Mouse (Mus musculus) brain, embryonic 14.5 days (tissue): ENCODE measurements at regions not wholly inside any gene's neighbourhood (a gene's known extent, or its start where the extent isn't known, plus 50 kb on each side); places are given as distances from the start of the nearest gene placed in this dataset.

Source experiments
- DNase-seq: peaks from one replicate; pipeline ENCODE4 v3.0.0-alpha.2; 2011; ENCODE audit warnings: low read depth
- CTCF ChIP-seq: fragments of 200-500 bp; IDR thresholded peaks from 2 replicates; pipeline ENCODE4 v1.5.1; 2012; ENCODE audit warnings: inconsistent platforms, mild to moderate bottlenecking, moderate library complexity, borderline replicate concordance; ENCODE audit not compliant: insufficient read depth, insufficient read length; ENCODE audit errors: extremely low read depth
- POLR2A ChIP-seq: fragments of 200-500 bp; IDR thresholded peaks from 2 replicates; pipeline ENCODE4 v1.6.1; 2012; ENCODE audit warnings: mild to moderate bottlenecking, inconsistent platforms, borderline replicate concordance; ENCODE audit not compliant: poor library complexity, insufficient read depth, insufficient read length, severe bottlenecking; ENCODE audit errors: extremely low read depth

DNA sequence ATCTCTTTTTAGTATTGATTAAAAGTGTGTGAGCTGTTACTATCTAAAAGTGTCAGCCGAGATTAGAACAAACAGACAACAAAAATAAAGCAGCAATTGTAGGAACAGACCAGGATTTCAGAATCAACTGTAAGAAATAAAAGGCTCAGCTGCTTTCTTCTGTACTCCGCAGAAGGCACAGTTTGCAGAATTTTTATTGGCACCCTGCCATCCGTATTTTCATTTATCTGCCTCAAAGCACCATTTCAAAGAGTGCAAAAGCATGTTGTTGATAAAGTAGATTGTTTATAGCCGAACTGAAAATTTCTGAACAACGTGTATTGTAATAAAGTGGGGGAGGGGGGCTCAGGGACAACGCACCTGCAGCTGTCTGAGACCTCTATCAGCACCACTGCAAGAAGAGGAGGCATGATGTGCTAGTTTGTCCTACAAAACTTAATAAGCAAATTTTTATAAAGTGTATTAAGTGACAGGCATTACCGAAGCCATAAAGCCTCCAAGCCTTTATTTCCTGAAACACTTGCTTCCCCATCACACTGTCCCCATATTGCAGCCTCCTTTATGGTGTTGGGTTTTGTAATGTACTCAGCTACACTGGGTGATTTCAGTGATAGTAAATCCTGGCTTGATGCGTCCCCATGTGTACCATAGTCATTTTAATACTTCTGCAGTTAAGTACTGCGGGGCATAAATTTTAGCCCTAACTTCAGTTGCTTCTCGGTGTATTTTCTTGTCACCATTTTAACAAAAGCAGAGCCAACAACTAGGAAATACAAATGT is 457.8 kb downstream of the Hsfy2 start:
- TF ChIP-seq CTCF = no peak
- TF ChIP-seq POLR2A = no peak
- DNase-seq = peak; percentile 63

DNA sequence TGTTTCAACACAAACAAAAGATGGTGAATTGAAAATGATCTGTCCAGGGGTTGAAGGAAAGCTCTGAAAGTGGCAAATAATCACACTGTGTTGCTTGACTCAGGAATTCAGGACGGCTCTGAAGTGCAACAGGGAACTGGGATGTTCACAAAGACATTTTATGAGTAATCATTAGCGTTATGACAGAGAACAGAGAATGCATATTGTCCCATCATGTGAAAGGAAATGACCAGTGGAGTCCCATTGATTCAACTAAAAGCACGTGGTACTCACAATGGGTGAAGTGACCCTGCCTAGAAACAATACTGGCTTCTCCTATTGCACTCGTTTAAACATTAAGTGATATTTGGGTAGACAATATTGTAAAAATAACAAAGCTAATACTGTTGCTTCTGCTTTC is 466.1 kb downstream of the Hsfy2 start:
- DNase-seq = no peak
- TF ChIP-seq CTCF (no peak), POLR2A (no peak)

DNA sequence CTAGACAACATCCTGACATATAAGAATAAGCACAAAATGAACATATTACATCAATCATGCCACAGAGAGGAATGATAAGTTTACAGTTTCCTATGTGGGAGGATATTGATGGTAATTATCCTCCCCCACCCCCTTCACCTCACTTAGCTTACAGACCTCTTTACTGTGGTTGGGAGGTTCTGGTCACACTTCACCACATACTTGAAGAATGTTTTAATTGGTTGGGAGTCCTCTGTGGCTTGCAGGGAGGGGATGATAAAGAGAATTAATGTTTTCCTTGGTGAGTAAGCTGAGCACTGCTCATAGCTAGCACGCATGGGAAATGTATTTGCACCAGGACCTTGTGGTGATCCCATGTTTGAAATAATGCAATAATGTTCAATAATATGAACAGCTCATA is 468.5 kb downstream of the Hsfy2 start:
- no peak for DNase-seq
- TF ChIP-seq POLR2A = no peak
- TF ChIP-seq CTCF = no peak

DNA sequence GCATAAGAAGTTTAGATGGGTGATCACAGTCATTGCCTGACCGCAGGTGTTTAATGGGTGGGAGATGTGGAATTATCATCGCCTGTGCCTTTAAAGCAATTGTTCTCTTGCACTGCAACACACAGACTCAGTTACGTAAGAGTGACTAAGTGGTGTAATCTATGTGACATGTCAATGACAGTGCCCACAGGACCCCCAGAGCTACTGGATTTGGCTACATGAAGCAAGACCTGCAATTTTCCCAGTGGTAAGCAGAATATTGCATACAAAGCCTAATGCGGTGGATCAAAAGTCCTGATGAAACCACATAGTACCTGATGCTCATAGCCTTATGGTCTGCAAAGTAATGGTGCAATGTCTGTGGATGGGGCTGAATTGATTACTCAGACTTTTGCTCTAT is 469.2 kb downstream of the Hsfy2 start:
- TF ChIP-seq POLR2A (no peak), CTCF (no peak)
- no peak for DNase-seq

DNA sequence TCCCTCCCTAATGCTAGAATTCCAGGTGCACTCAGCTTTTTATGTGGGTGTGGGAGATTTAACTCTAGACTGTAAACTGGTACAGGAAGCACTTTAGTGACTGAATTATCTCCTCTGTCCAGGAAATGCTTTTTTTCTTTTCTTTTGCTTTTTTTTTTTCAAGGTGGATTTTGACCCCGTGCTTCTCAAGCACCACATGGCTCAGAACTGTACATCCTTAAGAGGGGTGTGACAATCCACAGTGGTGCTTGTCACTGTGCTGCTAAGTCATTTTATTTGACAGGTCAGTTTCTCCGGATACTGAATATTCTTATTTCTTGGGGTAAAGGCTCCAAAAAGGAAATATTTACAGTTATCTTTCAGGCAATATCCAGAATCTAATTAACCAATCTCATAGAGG is 472.0 kb downstream of the Hsfy2 start:
- TF ChIP-seq POLR2A (no peak), CTCF (no peak)
- no peak for DNase-seq

DNA sequence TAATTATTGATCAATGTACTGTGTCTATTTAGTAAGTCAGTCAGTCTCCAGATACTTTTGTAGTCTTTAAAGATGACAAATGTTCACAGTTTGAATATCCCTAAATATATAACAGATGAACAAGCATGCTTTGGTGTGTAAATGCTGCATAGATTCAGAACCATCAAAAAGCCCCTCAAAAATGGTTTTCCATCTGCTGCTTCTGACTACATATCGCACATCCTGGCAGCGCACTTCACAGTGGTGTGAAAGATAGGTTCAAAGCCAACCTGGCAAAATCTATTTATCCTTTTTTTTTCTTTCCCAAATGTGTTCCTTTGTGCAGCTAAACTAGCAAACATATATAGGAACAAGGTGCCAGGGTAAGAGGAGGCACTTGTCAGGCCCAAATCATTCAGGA is 472.9 kb downstream of the Hsfy2 start:
- DNase-seq = peak; percentile 64
- TF ChIP-seq CTCF (no peak), POLR2A (no peak)

DNA sequence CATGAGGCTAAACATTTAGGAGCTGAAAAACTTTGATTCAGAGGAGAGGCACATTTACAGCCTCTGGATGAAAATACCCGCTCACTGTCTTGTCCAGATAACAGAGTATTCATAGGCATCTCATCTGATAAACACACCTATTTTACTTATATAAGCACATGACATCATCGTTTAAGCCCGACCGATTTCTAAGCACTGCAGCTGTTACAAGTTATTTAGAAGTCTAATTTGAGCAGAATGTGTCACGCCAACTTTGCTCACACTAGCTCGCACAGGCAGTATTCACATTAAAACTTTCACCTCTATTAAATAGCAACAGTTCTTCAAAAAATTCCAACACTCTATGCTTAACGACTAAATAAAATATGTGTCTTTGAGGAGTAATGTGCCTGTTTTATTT is 506.3 kb downstream of the Hsfy2 start:
- peak; percentile 28 for DNase-seq
- no peak for TF ChIP-seq CTCF
- no peak for TF ChIP-seq POLR2A

DNA sequence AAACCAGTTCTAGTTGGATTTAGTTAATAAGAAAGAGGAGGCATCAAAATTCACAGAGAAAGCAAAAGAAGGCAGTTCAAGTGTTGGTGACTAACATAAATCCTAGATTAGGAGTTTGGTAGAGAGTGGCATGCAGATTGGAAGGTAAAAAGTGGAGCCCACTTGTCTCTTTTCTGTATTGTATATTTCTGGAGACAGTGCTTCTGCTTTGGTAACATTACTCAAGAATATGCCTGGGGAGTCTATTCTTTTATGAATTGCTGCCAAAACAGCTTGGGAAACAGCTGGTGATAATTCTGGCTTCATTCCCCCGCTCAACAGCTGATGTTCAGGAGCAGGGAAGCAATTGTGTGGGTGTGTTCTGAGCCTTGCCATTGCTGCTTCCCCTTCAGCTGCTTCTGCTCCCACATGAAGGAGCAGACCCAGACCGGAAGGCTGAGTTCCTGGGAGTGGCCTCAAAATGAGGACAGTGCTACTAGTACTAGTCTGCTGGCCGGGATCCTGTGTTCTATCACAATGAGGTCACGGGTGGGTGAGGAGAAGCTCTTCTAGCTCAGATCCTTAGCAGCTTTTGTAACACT is 547.9 kb downstream of the Hsfy2 start:
- DNase-seq = peak; percentile 42
- TF ChIP-seq CTCF = no peak
- no peak for TF ChIP-seq POLR2A

DNA sequence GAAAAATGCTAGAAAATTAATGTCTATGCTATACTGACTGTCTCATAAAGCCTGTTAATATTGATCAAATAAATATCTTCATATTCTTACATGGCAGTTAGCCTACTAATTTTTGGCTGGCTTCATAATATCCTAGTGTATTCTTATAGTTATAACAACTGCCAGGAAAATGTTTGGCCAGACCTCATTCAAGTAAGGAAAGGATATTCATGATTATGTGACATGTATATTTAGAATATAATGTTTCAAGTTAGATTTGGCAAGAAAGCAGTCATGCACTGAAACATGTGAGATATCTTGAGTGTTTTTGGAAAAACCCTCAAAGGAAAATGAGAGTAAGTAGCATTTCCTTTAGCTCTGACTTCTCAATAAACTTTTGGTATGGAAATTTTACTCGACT is 548.9 kb downstream of the Hsfy2 start:
- no peak for TF ChIP-seq POLR2A
- no peak for TF ChIP-seq CTCF
- no peak for DNase-seq

DNA sequence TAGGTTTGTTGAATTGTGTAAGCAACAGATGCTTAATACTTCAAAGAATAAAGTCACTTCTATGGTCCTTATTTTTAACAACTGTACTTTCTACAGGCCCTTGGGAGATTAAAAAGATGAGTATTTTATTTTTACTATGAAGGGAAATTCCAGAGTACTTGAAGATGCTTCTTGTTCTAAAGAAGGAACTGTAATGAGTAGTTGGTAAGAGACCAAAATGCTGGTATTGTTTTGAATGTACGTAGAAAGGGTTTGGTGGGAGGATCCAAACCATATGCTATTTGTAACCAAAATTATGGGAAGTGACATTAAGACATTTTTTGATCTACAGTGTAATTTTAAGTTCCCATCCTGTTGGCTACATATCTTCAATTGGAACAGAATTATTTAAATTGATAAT is 560.5 kb downstream of the Hsfy2 start:
- TF ChIP-seq CTCF (no peak), POLR2A (no peak)
- DNase-seq = no peak

DNA sequence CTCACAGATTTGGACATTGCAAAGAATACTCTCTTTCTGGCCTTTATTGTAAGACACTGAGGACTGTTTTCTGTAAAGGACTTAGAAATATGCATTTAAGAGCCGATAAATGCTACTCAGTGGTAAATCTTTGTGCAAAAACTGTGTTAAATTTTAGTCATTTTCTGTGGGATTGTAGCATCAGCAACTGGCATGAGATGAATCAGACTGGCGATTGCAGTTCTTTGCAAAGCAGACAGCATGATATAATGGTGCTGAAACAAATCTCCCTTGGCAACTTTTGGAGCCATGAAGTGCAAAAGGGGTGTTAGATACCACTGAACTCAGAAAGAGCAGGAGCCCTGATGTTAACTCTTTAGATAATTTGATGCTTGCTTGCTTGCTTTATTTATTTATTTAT is 565.0 kb downstream of the Hsfy2 start:
- DNase-seq = peak; percentile 26
- TF ChIP-seq POLR2A (no peak), CTCF (no peak)

DNA sequence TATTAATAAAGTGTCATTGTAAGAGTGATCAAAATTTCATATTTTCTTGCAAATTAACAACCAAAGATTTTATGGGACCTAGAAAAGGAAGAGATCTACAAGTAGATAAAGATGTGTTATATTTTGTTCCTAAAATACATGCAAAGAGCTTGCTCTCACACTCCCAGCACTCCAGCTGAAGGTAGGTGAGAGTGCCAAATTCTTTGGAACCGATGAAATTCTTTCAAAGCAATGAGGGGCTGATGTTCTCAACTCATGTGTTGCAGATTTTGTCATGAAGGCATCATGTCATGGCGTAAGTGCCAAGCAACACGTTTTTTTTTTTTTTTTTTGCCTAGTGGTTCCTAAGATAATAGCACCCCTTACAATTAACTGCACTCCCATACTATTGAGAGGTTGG is 573.8 kb downstream of the Hsfy2 start:
- no peak for TF ChIP-seq CTCF
- no peak for TF ChIP-seq POLR2A
- DNase-seq = peak; percentile 2
